Mouse (Mus musculus) stomach, postnatal 0 days (tissue): ENCODE data around the gene Anxa4.

ENCODE experiments used
- CTCF ChIP-seq: IDR thresholded peaks from 2 replicates; pipeline ENCODE4 v1.5.1; 2016; ENCODE audit warnings: antibody characterized with exemption, low read depth, mild to moderate bottlenecking, moderate library complexity
- EP300 ChIP-seq: optimal IDR thresholded peaks from 2 replicates; pipeline ENCODE3; 2016; ENCODE audit warnings: antibody characterized with exemption

DNA sequence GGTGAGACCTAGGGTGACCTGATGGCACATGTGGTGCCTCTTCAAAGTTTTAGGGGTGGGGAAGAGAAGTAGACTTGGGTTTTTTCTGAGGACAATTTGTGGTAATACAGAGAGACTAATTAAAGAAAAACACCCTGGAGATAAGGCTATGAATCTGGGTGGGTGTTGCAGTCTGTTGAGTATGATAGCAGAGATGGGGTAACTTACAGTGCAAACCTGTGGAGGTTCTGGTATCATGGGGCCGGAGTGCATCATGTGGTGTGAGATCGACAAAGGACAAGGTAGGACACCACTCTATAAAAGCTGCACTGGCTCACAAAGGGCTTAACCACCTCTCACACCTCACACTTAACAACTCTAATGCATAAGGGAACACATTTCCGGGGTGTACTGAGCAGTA lies 103.7 kb downstream of the Anxa4 start:
- TF ChIP-seq CTCF, result no peak
- TF ChIP-seq EP300, result no peak
